Mouse (Mus musculus) liver, postnatal 0 days (tissue): ENCODE data around the gene Sun5. TPM values are rescaled to one million over a fixed set of nuclear protein-coding genes. Genes with fewer than 3 reads are reported as not detected.

Source experiments
- ATAC-seq: fragments of 200-750 bp; cut with Nextera tagmentation; 2 replicates; pipeline ENCODE4 v1.8.0; 2017; ENCODE audit warnings: mild to moderate bottlenecking, moderate library complexity
- DNase-seq: peaks from one replicate; pipeline ENCODE4 v3.0.0-alpha.2; 2016
- H3K27ac ChIP-seq: fragments of 300-500 bp; sonication (generic); 2 replicates; pipeline ENCODE4 v1.5.1; 2014; ENCODE audit warnings: antibody characterized with exemption, moderate library complexity, mild to moderate bottlenecking, low read depth
- H3K27me3 ChIP-seq: fragments of 300-500 bp; sonication (generic); 2 replicates; pipeline ENCODE4 v1.6.1; 2014; ENCODE audit warnings: low read length, control low read depth, mixed read lengths; ENCODE audit not compliant: insufficient read depth
- H3K36me3 ChIP-seq: fragments of 300-500 bp; sonication (generic); replicated peaks from 2 replicates; pipeline ENCODE4 v1.6.1; 2014; ENCODE audit warnings: mild to moderate bottlenecking, control low read depth, low read length, moderate library complexity, mixed read lengths; ENCODE audit not compliant: insufficient read depth
- H3K4me1 ChIP-seq: fragments of 300-500 bp; sonication (generic); 2 replicates; pipeline ENCODE4 v1.6.1; 2014; ENCODE audit warnings: antibody characterized with exemption, mild to moderate bottlenecking, control low read depth; ENCODE audit not compliant: insufficient read depth
- H3K4me2 ChIP-seq: fragments of 300-500 bp; sonication (generic); 2 replicates; pipeline ENCODE4 v1.6.1; 2014; ENCODE audit warnings: low read depth, mild to moderate bottlenecking, low read length, moderate library complexity, mixed read lengths
- H3K4me3 ChIP-seq: fragments of 300-500 bp; sonication (generic); 2 replicates; pipeline ENCODE4 v1.5.1; 2014; ENCODE audit warnings: low read depth, low read length
- H3K9ac ChIP-seq: fragments of 300-500 bp; sonication (generic); replicated peaks from 2 replicates; pipeline ENCODE4 v1.6.1; 2014; ENCODE audit warnings: mild to moderate bottlenecking, moderate library complexity
- H3K9me3 ChIP-seq: fragments of 300-500 bp; sonication (generic); 2 replicates; pipeline ENCODE4 v1.6.1; 2016; ENCODE audit warnings: mild to moderate bottlenecking, control low read depth, low read length, mixed read lengths
- CTCF ChIP-seq: sonication (generic); IDR thresholded peaks from 2 replicates; pipeline ENCODE4 v1.5.1; 2016; ENCODE audit warnings: antibody characterized with exemption, low read depth
- EP300 ChIP-seq: IDR thresholded peaks from 2 replicates; pipeline ENCODE4 v1.6.1; 2016; ENCODE audit warnings: antibody characterized with exemption, low read depth, mild to moderate bottlenecking
- WGBS: fragments of 180-500 bp; shearing (Covaris S2); extraction: QIAGEN DNeasy Blood & Tissue Kit; methylation state at CpG from one replicate; pipeline ENCODE4 v1.1.7; 2014; ENCODE audit not compliant: insufficient replicate concordance; 5-methylcytosine and 5-hydroxymethylcytosine counted together
- polyA plus RNA-seq: library from polyadenylated mRNA; unstranded; fragments of >200 nt; fragmentation: Nextera tagmentation; extraction: Ambion mirVana; gene quantifications from 2 replicates; pipeline ENCODE4 v1.2.1, GENCODE M21; 2015

The Sun5 gene
- polyA plus RNA-seq, 1 experiment from 2014 or later, result not detected

GRCm38 (mm10) chr2:153874745-153875144, 3.9 kb upstream of the Sun5 start, which contains the start of gene Bpifb2:
Gene Bpifb2 (plus strand): TSS chr2:153875045.
- H3K9ac ChIP-seq, result no peak within 1 kb of the TSS
- no peak within 1 kb of the TSS for H3K4me2 ChIP-seq
- H3K9me3 ChIP-seq, result no peaks in the 10 kb centered on the region
- no peak within 1 kb of the TSS for H3K4me3 ChIP-seq
- ATAC-seq (no peak), DNase-seq (no peak)
- TF ChIP-seq EP300, result no peak
- TF ChIP-seq CTCF, result no peak
- no peaks in the 10 kb centered on the region for H3K27me3 ChIP-seq
- no peak within 1 kb of the TSS for H3K27ac ChIP-seq
- H3K36me3 ChIP-seq, result no peaks in the 10 kb centered on the region
- WGBS, result 62% methylated on average over 9 of the region's 9 CpGs
- H3K4me1 ChIP-seq, result no peaks in the 10 kb centered on the region

GRCm38 (mm10) chr2:153861960-153862359, 8.9 kb downstream of the Sun5 start:
- no peaks in the 10 kb centered on the region for H3K9me3 ChIP-seq
- TF ChIP-seq EP300 (no peak), CTCF (no peak)
- no peak overlapping the region for H3K4me3 ChIP-seq
- H3K36me3 ChIP-seq, result no peaks in the 10 kb centered on the region
- no peak overlapping the region for H3K9ac ChIP-seq
- no peak overlapping the region for H3K27ac ChIP-seq
- no peaks in the 10 kb centered on the region for H3K27me3 ChIP-seq
- 68% methylated on average over 3 of the region's 3 CpGs for WGBS
- no peak overlapping the region for H3K4me2 ChIP-seq
- DNase-seq (no peak), ATAC-seq (peak; percentile 65)
- 0 out of 2 replicates have a peak, but pooled peaks cover 4% of the 10 kb centered on the region for H3K4me1 ChIP-seq

- H3K9ac ChIP-seq, result no peak overlapping the region
- H3K27me3 ChIP-seq, result no peaks in the 10 kb centered on the region
- H3K9me3 ChIP-seq, result no peaks in the 10 kb centered on the region
- 55% methylated on average over 3 of the region's 3 CpGs for WGBS
- DNase-seq (no peak), ATAC-seq (no peak)
- H3K4me1 ChIP-seq, result 0 out of 2 replicates have a peak, but pooled peaks cover 4% of the 10 kb centered on the region
- no peak overlapping the region for H3K4me3 ChIP-seq
- TF ChIP-seq EP300, result no peak
- no peak for TF ChIP-seq CTCF
- no peaks in the 10 kb centered on the region for H3K36me3 ChIP-seq
- no peak overlapping the region for H3K27ac ChIP-seq
- H3K4me2 ChIP-seq, result no peak overlapping the region
Observed at GRCm38 (mm10) chr2:153860715-153861114, 10.2 kb downstream of the Sun5 start.

- 0 out of 2 replicates have a peak, but pooled peaks cover 4% of the 10 kb centered on the region for H3K4me1 ChIP-seq
- H3K9me3 ChIP-seq, result no peaks in the 10 kb centered on the region
- TF ChIP-seq EP300, result no peak
- no peak for TF ChIP-seq CTCF
- no peak overlapping the region for H3K27ac ChIP-seq
- WGBS, result 80% methylated on average over 11 of the region's 11 CpGs
- DNase-seq (no peak), ATAC-seq (no peak)
- H3K4me2 ChIP-seq, result no peak overlapping the region
- H3K4me3 ChIP-seq, result no peak overlapping the region
- H3K9ac ChIP-seq, result no peak overlapping the region
- H3K36me3 ChIP-seq, result no peaks in the 10 kb centered on the region
- no peaks in the 10 kb centered on the region for H3K27me3 ChIP-seq
Observed at GRCm38 (mm10) chr2:153860315-153860714, 10.6 kb downstream of the Sun5 start.

GRCm38 (mm10) chr2:153859581-153859980, 11.3 kb downstream of the Sun5 start:
- no peaks in the 10 kb centered on the region for H3K27me3 ChIP-seq
- DNase-seq (no peak), ATAC-seq (no peak)
- 0 out of 2 replicates have a peak, but pooled peaks cover 4% of the 10 kb centered on the region for H3K4me1 ChIP-seq
- no peak overlapping the region for H3K9ac ChIP-seq
- no peak for TF ChIP-seq EP300
- no peak for TF ChIP-seq CTCF
- H3K36me3 ChIP-seq, result no peaks in the 10 kb centered on the region
- H3K9me3 ChIP-seq, result no peaks in the 10 kb centered on the region
- H3K4me3 ChIP-seq, result no peak overlapping the region
- 77% methylated on average over 2 of the region's 2 CpGs for WGBS
- no peak overlapping the region for H3K27ac ChIP-seq
- H3K4me2 ChIP-seq, result no peak overlapping the region

GRCm38 (mm10) chr2:153853544-153853943, 17.3 kb downstream of the Sun5 start:
- Histone ChIP-seq H3K36me3 (no peaks in the 10 kb centered on the region), H3K27me3 (no peaks in the 10 kb centered on the region), H3K27ac (no peak overlapping the region), H3K4me3 (no peak overlapping the region), H3K4me2 (no peak overlapping the region), H3K9ac (no peak overlapping the region), H3K4me1 (no peaks in the 10 kb centered on the region), H3K9me3 (no peaks in the 10 kb centered on the region)
- no peak for ATAC-seq
- DNase-seq, result no peak
- WGBS, result 22% methylated on average over 5 of the region's 5 CpGs
- no peak for TF ChIP-seq CTCF
- TF ChIP-seq EP300, result no peak

GRCm38 (mm10) chr2:153851030-153851360, 19.9 kb downstream of the Sun5 start:
- Histone ChIP-seq H3K36me3 (no peaks in the 10 kb centered on the region), H3K4me3 (no peak overlapping the region), H3K27me3 (no peaks in the 10 kb centered on the region), H3K4me2 (no peak overlapping the region), H3K9me3 (no peaks in the 10 kb centered on the region), H3K9ac (no peak overlapping the region), H3K27ac (no peak overlapping the region), H3K4me1 (no peaks in the 10 kb centered on the region)
- DNase-seq (peak; percentile 63), ATAC-seq (no peak)
- 27% methylated on average over 4 of the region's 4 CpGs for WGBS
- TF ChIP-seq EP300, result no peak
- TF ChIP-seq CTCF, result peak; percentile 54
